Mouse (Mus musculus) kidney, adult 2 months (tissue): Measurements from ENCODE around the gene Ttc23l.

Experiments used
- CTCF ChIP-seq: fragments of 200-500 bp; conservative IDR thresholded peaks from 2 replicates; pipeline ENCODE4 v1.5.1; 2011; ENCODE audit warnings: low read depth, mild to moderate bottlenecking, control low read depth, low read length, moderate library complexity, mixed read lengths; ENCODE audit not compliant: insufficient read depth, insufficient read length
- POLR2A ChIP-seq: fragments of 200-500 bp; IDR thresholded peaks from one replicate; pipeline ENCODE4 v1.6.1; 2011; ENCODE audit warnings: low read depth, low read length, control low read depth

DNA sequence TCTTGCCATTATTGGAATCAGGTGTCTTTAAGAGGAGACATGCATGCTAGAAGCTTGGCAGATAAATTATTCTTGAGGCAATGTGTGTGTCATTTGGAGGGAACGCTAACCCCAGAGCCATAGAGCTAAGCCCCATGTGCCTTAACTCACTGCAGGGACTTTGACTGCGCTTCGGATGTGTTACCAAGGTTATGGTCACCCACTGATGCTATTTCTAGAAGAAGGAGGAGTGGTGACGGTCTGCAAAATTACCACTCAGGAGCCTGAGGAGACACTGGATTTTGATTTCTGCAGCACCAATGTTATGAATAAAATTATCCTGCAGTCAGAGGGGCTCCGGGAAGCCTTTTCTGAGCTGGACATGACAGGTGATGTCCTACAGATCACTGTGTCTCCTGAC, 68.4 kb downstream of the Ttc23l start:
- TF ChIP-seq CTCF = no peak
- TF ChIP-seq POLR2A = no peak
